Mouse (Mus musculus) B cell, adult 2 months (primary cell): ENCODE data around the gene Cep63.

Experiments
- DNase-seq, 2 experiments: peaks; one replicate each; pipeline ENCODE4 v3.0.0; 2022

Gene Cep63

DNA sequence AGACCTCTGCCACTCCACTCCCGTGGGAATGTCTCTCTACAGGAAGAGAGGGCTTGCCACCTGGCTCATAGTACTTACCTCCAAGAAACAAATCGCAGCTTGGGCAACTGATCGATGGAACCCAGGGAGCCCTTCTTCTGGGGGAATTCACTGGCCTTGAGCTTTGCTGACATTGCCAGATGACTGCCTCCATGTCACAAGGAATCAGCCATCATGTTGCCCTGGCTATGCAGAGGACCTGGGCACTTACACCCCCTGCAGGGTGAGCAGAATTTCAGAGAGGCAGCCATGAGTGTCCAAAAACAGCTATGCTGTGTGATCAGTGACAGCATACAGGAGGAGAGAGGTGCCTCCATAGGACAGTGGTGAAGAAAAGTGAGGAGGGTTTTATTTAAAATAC is 72.6 kb downstream of the Cep63 start:
- DNase-seq, result no peak

- no peak for DNase-seq
Measured at GRCm38 (mm10) chr9:102551771-102552170, 74.6 kb downstream of the Cep63 start.

DNA sequence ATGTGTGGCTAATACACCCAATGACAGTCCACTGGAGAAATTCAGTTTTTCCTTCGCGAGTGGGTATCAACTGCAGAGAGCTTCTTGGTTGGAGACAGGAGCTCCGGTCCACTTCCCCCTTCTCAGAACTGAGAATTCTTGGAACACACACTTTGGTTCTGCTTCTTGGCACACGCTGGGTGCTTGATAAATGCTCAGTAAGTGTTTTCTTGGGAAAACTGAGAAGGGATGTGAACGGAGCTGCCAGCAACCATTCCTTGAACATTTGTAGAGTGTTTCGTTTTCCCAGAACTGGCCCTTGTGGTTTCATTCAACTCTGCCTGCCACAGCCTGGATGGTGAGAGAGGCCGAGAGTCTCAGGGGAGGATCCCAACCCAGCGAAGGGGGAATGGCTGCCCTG is 77.1 kb downstream of the Cep63 start:
- no peak for DNase-seq

DNA sequence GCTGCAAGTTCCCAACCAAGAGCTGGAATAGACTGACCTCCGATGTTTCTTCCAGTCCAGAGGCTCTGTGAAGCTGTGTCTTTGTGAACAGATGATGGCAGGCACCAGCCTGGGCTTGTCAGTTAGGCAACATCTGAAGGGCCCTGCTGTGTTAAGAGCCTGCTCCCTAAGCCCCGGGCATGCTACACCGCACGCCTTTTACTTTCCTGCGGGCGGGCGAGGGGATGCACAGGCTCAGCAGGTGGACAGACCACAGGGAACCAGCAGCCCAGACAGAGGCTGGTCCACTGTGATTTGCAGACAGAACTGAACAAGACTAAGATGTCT is 79.3 kb downstream of the Cep63 start:
- DNase-seq, result no peak

- no peak for DNase-seq
Measured at GRCm38 (mm10) chr9:102546256-102547027, 79.9 kb downstream of the Cep63 start.

GRCm38 (mm10) chr9:102545406-102546255 is 80.7 kb downstream of the Cep63 start:
- peak; percentile 31 to 42 for DNase-seq

DNA sequence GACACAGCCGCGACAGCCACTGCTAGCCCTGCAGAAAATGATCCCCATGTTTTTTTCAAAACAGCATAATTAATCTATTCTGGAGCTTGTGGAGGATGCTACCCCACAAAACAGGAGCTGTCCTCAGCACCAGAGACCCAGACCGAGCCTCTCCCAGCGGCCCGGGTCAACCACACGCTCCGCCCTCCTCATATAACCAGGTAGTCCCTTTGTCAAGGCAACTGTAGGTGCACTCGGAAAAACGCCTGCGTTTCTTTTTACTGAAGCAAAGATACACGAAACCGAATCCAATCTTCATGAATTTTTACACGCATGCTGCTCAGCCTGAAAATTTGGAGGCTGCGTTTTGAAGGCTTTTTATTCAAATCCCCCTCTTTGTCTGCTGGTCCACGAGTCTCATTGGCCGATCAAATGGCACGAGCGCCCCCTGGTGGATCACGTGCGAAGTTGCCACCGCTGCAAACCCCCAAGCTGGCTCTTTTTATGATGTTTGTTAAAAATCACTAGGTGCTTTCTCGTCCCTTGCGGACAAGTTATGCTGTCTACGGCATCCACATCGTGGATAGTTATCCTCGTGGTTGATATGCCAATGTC is 81.5 kb downstream of the Cep63 start:
- DNase-seq, result peak; percentile 91 to 93

- no peak for DNase-seq
Measured at GRCm38 (mm10) chr9:102544116-102544772, 82.1 kb downstream of the Cep63 start.

- no peak for DNase-seq
Measured at GRCm38 (mm10) chr9:102543761-102544115, 82.6 kb downstream of the Cep63 start.

- DNase-seq, result peak; percentile 46 to 48
Measured at GRCm38 (mm10) chr9:102542540-102542939, 83.8 kb downstream of the Cep63 start.

DNA sequence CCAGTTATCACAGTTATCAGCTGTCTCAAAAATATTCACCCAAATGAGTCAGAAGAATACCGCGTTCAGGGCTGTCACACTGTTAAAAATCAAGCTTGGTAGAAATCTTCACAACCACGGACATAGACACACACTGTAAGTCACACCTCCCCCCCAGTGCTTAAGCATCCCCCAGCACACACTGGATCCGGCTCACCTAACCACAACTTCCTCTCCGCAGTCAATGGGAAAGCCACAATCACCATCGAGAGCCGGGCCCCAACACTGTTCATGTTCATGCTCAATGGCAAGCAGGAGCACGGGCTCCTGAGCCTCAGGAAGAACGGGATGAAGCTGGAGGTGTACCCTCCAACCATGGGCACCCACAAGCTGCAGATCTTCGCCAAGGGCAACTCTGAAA is 84.7 kb downstream of the Cep63 start:
- peak; percentile 59 to 61 for DNase-seq

DNA sequence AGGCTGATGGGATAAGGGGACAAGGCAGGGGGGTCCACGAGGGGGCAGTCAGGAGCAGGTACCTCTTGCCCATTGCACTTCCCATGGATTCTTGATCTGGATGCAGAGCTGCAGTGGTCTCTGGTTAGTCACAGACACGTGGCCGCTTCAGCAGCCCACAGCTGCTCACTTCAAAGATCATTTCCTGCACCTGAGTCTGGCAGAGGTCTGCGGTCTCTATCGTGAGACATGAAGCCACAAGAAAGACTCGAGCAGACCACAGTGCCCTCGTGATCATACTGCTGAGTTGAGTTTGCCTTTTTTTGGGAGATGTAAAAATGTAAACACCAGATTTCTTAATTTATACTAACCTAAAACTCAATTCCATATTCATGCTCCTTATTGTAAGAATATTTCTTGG is 86.6 kb downstream of the Cep63 start:
- peak; percentile 46 to 49 for DNase-seq

- no peak for DNase-seq
Measured at GRCm38 (mm10) chr9:102536968-102537367, 89.4 kb downstream of the Cep63 start.
